ENCODE assay signal across 18 mouse cellular contexts in the genomic region with DNA sequence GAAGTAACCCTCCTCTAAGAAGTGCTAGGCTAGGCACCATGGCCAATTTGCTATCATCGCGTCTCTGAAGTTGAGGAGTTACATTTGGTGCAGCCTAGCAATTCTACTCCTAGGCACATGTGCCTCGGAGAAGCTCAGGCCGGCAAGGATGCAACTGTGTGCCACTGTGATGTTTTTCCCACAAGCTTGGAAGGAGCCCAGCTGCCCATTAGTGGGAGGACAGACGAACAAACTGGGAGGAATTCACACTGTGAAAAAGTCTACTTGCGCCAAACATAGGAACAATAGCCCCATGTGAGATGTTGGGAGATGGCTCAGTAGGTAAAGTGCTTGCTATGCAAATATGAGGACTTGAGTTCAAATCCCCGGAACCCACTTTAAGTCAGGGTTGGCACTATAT.
"Had no signal": no experiment of that assay in that cellular context is flagged by ENCODE, and none has a peak within 500 bp of the region (broad histone marks: within the 10 kb centered on the region; RNA-seq: fewer than 3 reads in every experiment).

No protein-coding gene starts in this region.

- H3K27me3 ChIP-seq: neural tube, embryonic 15.5 days had no signal

- DNase-seq: lung, adult 18-20 months; lung, embryonic 14.5 days; lung, postnatal 10 days; lung, postnatal 4 days; midbrain, embryonic 14.5 days; retina, postnatal 1 day; right cerebral cortex, adult 18-20 months; right cerebral cortex, postnatal 25 days; right cerebral cortex, postnatal 4 days; spleen, adult 18-20 months; thymus, adult 2 months; thymus, postnatal 36 days had no signal

- H3K9me3 ChIP-seq: midbrain, embryonic 10.5 days; midbrain, embryonic 12.5 days; neural tube, embryonic 13.5 days; neural tube, embryonic 15.5 days had no signal

- H3K4me2 ChIP-seq: lung, embryonic 14.5 days; midbrain, embryonic 12.5 days; neural tube, embryonic 13.5 days; neural tube, embryonic 15.5 days had no signal

- ATAC-seq: midbrain, embryonic 16.5 days had no signal

- H3K36me3 ChIP-seq: midbrain, embryonic 10.5 days; midbrain, embryonic 12.5 days; neural tube, embryonic 13.5 days; neural tube, embryonic 15.5 days had no signal

- H3K27ac ChIP-seq: midbrain, embryonic 10.5 days; midbrain, embryonic 12.5 days; neural tube, embryonic 13.5 days; neural tube, embryonic 15.5 days had no signal

- H3K4me3 ChIP-seq: midbrain, embryonic 10.5 days; midbrain, embryonic 12.5 days; myocyte; neural tube, embryonic 13.5 days; neural tube, embryonic 15.5 days had no signal

- H3K9ac ChIP-seq: lung, embryonic 14.5 days; midbrain, embryonic 12.5 days; neural tube, embryonic 13.5 days; neural tube, embryonic 15.5 days had no signal
